Mouse (Mus musculus) liver, postnatal 0 days (tissue): ENCODE measurements at regions not wholly inside any gene's neighbourhood (a gene's known extent, or its start where the extent isn't known, plus 50 kb on each side); places are given as distances from the start of the nearest gene placed in this dataset.

ENCODE experiments used
- CTCF ChIP-seq: sonication (generic); IDR thresholded peaks from 2 replicates; pipeline ENCODE4 v1.5.1; 2016; ENCODE audit warnings: antibody characterized with exemption, low read depth
- EP300 ChIP-seq: IDR thresholded peaks from 2 replicates; pipeline ENCODE4 v1.6.1; 2016; ENCODE audit warnings: antibody characterized with exemption, low read depth, mild to moderate bottlenecking

GRCm38 (mm10) chr2:78024981-78025565 lies 78.9 kb upstream of the Cwc22 start:
- no peak for TF ChIP-seq CTCF
- no peak for TF ChIP-seq EP300
